Mouse (Mus musculus): ENCODE data around the gene Aldh1a7. TPM values are rescaled to one million over a fixed set of nuclear protein-coding genes. Genes with fewer than 3 reads are reported as not detected.
"Not testable (repeated sequence)": the region's sequence is repeated elsewhere in the genome, so short reads cannot be mapped to it uniquely, and the experiment has no call there.

The Aldh1a7 gene
- total RNA-seq, 1 experiment from 2014 or later, result not detected

- ATAC-seq (ENCODE audit: extremely low read depth, insufficient number of reproducible peaks, low FRiP score, poor library complexity, severe bottlenecking), result no peak
Observed at GRCm38 (mm10) chr19:20650008-20650407, 77.4 kb downstream of the Aldh1a7 start.

- not testable (repeated sequence) for ATAC-seq (ENCODE audit: extremely low read depth, insufficient number of reproducible peaks, low FRiP score, poor library complexity, severe bottlenecking)
Observed at GRCm38 (mm10) chr19:20647496-20647895, 79.9 kb downstream of the Aldh1a7 start.

- ATAC-seq (ENCODE audit: extremely low read depth, insufficient number of reproducible peaks, low FRiP score, poor library complexity, severe bottlenecking), result no peak
Observed at GRCm38 (mm10) chr19:20644346-20644745, 83.0 kb downstream of the Aldh1a7 start.

Other genes starting within 250 kb of the Aldh1a7 start
- 16.2 and 20.7 TPM in 2 replicates for gene Aldh1a1, start 234.8 kb downstream of the Aldh1a7 start, total RNA-seq (2017)
- 0.49 and 0.70 TPM in 2 replicates for gene Tmc1, start 226.6 kb upstream of the Aldh1a7 start, total RNA-seq (2017)